Mouse (Mus musculus) urinary bladder, postnatal 4 days (tissue): ENCODE results near the gene 2200002J24Rik.
A peak's percentile ranks its signal among the peaks of the same experiment; 100 is the strongest.
"Not testable (repeated sequence)": the region's sequence is repeated elsewhere in the genome, so short reads cannot be mapped to it uniquely, and the experiment has no call there.

ENCODE experiments used
- DNase-seq, 2 experiments: peaks; one replicate each; pipeline ENCODE4 v3.0.0; 2021 to 2022; ENCODE audit warnings: low spot score in 2 of 2

Gene 2200002J24Rik

GRCm38 (mm10) chr7:30728739-30729395, 30.1 kb downstream of the 2200002J24Rik start:
- DNase-seq = no peak

GRCm38 (mm10) chr7:30729396-30730063, 30.8 kb downstream of the 2200002J24Rik start, which contains the start of gene Tmem147:
TSS of gene Tmem147 (minus strand) at chr7:30729540.
- peak; percentile 90 to 93 for DNase-seq

GRCm38 (mm10) chr7:30730064-30730722, 31.5 kb downstream of the 2200002J24Rik start:
- not testable (repeated sequence) for DNase-seq

GRCm38 (mm10) chr7:30736211-30736610, 37.5 kb downstream of the 2200002J24Rik start:
- no peak for DNase-seq

- DNase-seq = not testable (repeated sequence)
Measured at GRCm38 (mm10) chr7:30742570-30742969, 43.8 kb downstream of the 2200002J24Rik start.

- DNase-seq = not testable (repeated sequence)
Measured at GRCm38 (mm10) chr7:30743617-30744016, 44.9 kb downstream of the 2200002J24Rik start, which contains the start of gene Gapdhs. TSS of gene Gapdhs (minus strand) at chr7:30743681.

GRCm38 (mm10) chr7:30744022-30744598, 45.4 kb downstream of the 2200002J24Rik start:
- DNase-seq = peak in 1 of 2 experiments; percentile 40

GRCm38 (mm10) chr7:30747525-30748204, 48.9 kb downstream of the 2200002J24Rik start:
- no peak for DNase-seq
